Mouse (Mus musculus): ENCODE measurements around the gene Ugt1a10.

- TF ChIP-seq GATA1 (IDR thresholded peaks at IDR 0.05; ENCODE audit: low read length) (no peak), TAL1 (IDR thresholded peaks at IDR 0.05; ENCODE audit: low read length) (no peak)
These were observed 194.4 kb downstream of the Ugt1a10 start for GRCm38 (mm10) chr1:88249596-88249995.

Measured in erythroblast, embryonic 14.5 days (primary cell).